Comparison of ENCODE assay signal across 9 mouse cellular contexts in the genomic region with DNA sequence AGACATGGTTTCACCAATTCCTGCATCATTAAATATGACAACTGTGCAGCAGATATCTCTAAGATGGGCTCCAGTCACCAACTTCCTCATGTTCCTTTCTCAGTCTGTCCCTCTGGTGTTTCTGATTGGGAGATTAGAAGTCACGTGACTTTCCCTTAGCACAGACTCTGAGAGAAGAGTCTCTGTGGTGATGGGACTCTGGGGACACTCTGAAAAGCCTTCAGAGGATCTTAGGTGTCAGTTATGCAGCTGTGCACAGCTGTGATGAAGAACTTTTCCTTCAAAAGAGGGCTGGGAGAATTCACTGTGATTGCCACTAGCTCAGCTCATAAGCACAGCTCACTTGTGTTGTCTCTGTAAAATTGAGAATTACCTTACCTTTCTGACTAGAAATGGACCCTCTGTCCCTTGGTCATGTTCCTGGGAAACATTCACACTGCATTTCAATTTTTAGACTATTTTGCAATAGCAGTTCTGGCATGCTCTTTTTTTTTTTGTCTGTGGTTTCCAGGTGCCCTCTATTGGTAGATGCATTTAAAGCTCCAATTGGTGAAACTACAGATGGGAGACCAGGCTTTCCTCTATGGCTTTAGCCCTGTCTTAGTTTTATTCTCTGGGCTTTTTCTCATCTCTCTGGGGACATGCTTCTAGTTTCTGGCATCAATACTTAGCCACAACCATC. TPM values are rescaled to one million over a fixed set of nuclear protein-coding genes. Genes with fewer than 3 reads are reported as not detected.
DNase-seq lines count a peak whose midpoint lies in the region; ATAC-seq lines count a peak whose summit lies in the region.
"Had no signal": no experiment of that assay in that cellular context is flagged by ENCODE, and none has a peak within 500 bp of the region (broad histone marks: within the 10 kb centered on the region; RNA-seq: fewer than 3 reads in every experiment).

No protein-coding gene starts in this region.

- DNase-seq in adrenal gland, postnatal 10 days: peak; percentile 3
- DNase-seq in adrenal gland, postnatal 4 days (ENCODE audit: low spot score in 2 of 2): no peak
- peak; percentile 1 to 41 for DNase-seq in layer of hippocampus, adult 18-20 months (ENCODE audit: low spot score in 2 of 2)
- DNase-seq in layer of hippocampus, postnatal 25 days (ENCODE audit: extremely low spot score in 1 of 2, low spot score in 1 of 2): no peak
- DNase-seq in MN1 (ENCODE audit: low spot score): peak; percentile 30
- peak; percentile 10 to 31 for DNase-seq in kidney, postnatal 36 days

- H3K4me3 ChIP-seq in hindbrain, embryonic 12.5 days: no peak overlapping the region
- no peak overlapping the region for H3K4me3 ChIP-seq in intestine, embryonic 15.5 days (replicated peaks)

- whole genome bisulfite sequencing in hindbrain, embryonic 12.5 days: 69% methylated on average over 1 of the region's 1 CpGs
- WGBS in intestine, embryonic 15.5 days: 44% methylated on average over 1 of the region's 1 CpGs

- no peaks in the 10 kb centered on the region for H3K36me3 ChIP-seq in hindbrain, embryonic 12.5 days
- H3K36me3 ChIP-seq in intestine, embryonic 15.5 days: no peaks in the 10 kb centered on the region

- no peak overlapping the region for H3K27ac ChIP-seq in hindbrain, embryonic 12.5 days
- H3K27ac ChIP-seq in intestine, embryonic 15.5 days: no peak overlapping the region
- H3K27ac ChIP-seq: macrophage had no signal

- no peak overlapping the region for H3K9ac ChIP-seq in hindbrain, embryonic 12.5 days
- no peak overlapping the region for H3K9ac ChIP-seq in intestine, embryonic 15.5 days

- H3K4me2 ChIP-seq in hindbrain, embryonic 12.5 days (replicated peaks): no peak overlapping the region
- no peak overlapping the region for H3K4me2 ChIP-seq in intestine, embryonic 15.5 days (replicated peaks)

- no peaks in the 10 kb centered on the region for H3K4me1 ChIP-seq in hindbrain, embryonic 12.5 days
- H3K4me1 ChIP-seq in intestine, embryonic 15.5 days (replicated peaks): no peaks in the 10 kb centered on the region

- no peaks in the 10 kb centered on the region for H3K27me3 ChIP-seq in hindbrain, embryonic 12.5 days
- no peaks in the 10 kb centered on the region for H3K27me3 ChIP-seq in intestine, embryonic 15.5 days (replicated peaks)

- ATAC-seq in hindbrain, embryonic 12.5 days (ENCODE audit: low FRiP score): no peak
- no peak for ATAC-seq in intestine, embryonic 15.5 days

- H3K9me3 ChIP-seq in hindbrain, embryonic 12.5 days (replicated peaks): no peaks in the 10 kb centered on the region
- H3K9me3 ChIP-seq in intestine, embryonic 15.5 days: no peaks in the 10 kb centered on the region

RNA-seq across cellular contexts. Expression of a gene that starts 56.4 kb away (rescaled TPM):
- 10 to 100 TPM; 33.5 to 41.9 TPM for total RNA-seq in adrenal gland, postnatal 10 days (2021)
- total RNA-seq in adrenal gland, postnatal 4 days (2021): 10 to 100 TPM; 38.9 to 40.1 TPM
- 10 to 100 TPM; 51.6 to 56.3 TPM for total RNA-seq in layer of hippocampus, adult 18-20 months (2021)
- total RNA-seq in layer of hippocampus, postnatal 25 days (2021): 10 to 100 TPM; 49.1 to 58.5 TPM
- polyA plus RNA-seq in hindbrain, embryonic 12.5 days (2016; fragmentation: Nextera tagmentation; extraction: Ambion mirVana): 123 and 134 TPM in 2 replicates
- 33.2 and 37.8 TPM in 2 replicates for polyA plus RNA-seq in intestine, embryonic 15.5 days (2015; fragmentation: Nextera tagmentation; extraction: Ambion mirVana)

Comparison
In these comparisons a context has a peak if more than half of its experiments do, and no peak if none do; other contexts are left out.
1. DNase-seq: peak in adrenal gland, postnatal 10 days (single experiment), layer of hippocampus, adult 18-20 months (2 of 2), MN1 (single experiment) and kidney, postnatal 36 days (2 of 2); none in adrenal gland, postnatal 4 days (0 of 2) and layer of hippocampus, postnatal 25 days (0 of 2).